Mouse (Mus musculus): ENCODE measurements at regions not wholly inside any gene's neighbourhood (a gene's known extent, or its start where the extent isn't known, plus 50 kb on each side); places are given as distances from the start of the nearest gene placed in this dataset.

GRCm38 (mm10) chr11:56442381-56442780 lies 401.6 kb upstream of the Nmur2 start:
- no peak for DNase-seq (ENCODE audit: low read depth, low spot score)

DNA sequence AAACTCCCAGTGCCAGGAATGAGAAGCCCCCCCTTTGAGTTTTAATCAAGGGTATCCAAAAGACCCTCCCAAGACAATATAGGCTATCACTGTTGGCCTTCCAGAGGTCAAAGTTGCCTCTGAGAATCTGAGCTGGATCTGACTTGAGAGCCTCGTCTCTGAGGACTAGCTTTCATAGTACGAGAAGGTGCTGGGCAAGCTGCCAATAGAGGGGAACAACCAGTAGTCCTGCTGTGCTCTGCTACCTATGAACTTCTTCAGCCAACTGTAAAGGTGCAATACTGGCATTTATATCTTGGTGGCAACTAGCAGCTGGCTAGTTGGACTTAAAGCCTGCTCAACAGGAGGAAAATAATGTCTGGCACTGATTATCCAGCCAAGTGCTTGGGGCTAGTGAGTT lies 400.3 kb upstream of the Nmur2 start:
- DNase-seq (ENCODE audit: low read depth, low spot score), result no peak

- no peak for DNase-seq (ENCODE audit: low read depth, low spot score)
These were observed 390.3 kb upstream of the Nmur2 start for GRCm38 (mm10) chr11:56431089-56431488.

DNA sequence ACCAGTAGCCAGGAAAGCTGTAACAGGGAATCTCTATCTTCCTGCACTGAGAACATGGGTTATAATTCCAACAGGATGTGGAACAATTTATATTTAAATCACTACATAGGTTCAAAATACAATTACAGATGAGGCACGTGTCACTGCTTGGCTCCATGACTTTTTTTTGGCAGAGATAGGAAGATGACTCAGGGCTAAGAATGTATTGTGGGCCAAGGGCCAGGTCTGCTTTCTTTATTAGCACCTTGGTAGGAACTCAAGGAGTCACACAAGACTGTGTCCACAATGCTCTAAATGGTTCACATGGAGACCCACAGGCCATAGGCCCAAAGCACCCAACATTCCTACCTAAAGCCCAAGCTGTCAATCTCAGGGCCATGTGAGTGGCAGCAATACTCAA lies 344.0 kb upstream of the Nmur2 start:
- DNase-seq (ENCODE audit: low read depth, low spot score), result no peak

- DNase-seq (ENCODE audit: low read depth, low spot score), result no peak
These were observed 336.7 kb upstream of the Nmur2 start for GRCm38 (mm10) chr11:56377535-56377934.

DNA sequence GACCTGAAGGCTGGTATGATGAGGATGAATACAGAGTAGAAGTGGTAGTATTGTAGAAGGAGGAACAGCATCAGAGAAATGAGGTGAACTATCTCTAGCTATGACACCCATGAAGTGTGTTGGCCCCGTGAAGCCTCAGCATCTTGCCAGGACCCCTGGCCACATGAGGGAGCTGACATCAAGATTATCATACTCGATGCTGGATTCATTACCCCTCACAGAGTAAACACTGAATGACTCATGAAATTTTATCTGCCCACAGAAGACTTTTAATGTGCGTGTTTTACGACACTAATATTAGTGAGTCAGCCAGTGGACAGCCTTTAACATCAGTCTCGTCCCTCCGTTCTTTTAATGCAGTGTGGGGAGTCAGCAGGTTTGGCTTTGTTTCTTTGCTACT lies 333.5 kb upstream of the Nmur2 start:
- no peak for DNase-seq (ENCODE audit: low read depth, low spot score)

DNA sequence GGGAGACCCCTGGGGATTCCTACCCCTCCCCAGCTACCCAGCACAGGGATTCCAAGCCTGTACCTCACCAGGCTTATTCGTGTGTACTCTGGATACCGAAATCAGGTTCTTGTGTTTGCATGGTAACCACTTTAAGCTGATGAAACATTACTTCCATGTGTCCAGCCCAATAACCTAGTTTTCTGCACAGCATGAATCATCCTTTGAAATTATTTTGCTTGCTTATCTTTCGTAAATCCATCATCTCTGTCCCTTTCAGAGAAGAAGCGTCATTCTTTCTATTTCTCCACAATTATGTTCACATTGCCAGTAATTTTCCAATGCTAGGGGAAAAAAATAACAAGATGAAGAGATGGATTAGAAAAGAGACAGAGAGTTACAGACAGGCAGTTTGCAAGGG lies 332.8 kb upstream of the Nmur2 start:
- DNase-seq (ENCODE audit: low read depth, low spot score), result no peak

GRCm38 (mm10) chr11:56357690-56358089 lies 316.9 kb upstream of the Nmur2 start:
- no peak for DNase-seq (ENCODE audit: low read depth, low spot score)

DNA sequence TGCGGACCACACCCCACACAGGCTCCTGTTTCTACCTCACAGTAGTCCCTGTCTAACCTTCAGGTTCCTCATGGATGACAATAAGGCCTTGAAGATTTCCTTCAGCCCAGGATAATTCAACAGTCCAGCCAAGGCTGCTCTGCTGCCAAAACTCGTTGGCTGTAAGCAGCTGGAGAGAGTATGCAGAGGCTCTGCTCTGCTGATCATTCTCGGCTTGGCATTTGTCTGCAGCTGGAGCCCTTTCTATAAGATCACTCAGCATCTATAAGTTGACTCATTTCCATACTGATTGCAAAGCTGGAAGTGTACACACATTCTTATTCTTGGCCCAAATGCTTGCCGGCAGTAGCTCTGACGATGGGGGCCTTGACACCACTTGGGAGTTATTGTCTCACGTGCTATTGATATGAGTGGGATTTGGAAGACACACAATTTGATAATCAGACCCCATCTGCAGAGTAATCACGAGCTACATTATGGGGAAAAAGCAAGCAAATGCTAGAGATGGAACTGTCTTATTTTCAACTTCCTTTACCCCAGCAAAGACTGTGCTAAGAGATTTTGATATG lies 311.1 kb upstream of the Nmur2 start:
- no peak for DNase-seq (ENCODE audit: low read depth, low spot score)

DNA sequence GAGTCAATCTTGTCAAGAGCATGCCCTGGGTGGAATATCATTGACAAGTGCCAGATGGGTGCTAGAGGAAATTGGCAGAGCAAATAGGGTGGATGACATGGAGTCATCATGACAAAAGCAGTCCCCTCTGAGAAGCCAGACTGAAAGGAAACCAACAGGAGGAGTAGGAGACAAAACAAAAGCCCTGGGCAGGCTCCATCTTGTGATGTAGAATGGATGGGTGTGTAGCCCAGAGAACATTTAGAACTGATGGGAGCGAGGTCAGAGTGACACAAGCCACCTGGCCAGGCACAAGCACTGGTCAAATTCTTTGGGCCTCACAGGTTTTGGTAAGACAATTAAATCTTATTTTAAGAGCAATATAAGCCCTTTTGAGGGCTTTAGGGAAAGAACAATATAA lies 310.4 kb upstream of the Nmur2 start:
- no peak for DNase-seq (ENCODE audit: low read depth, low spot score)

DNA sequence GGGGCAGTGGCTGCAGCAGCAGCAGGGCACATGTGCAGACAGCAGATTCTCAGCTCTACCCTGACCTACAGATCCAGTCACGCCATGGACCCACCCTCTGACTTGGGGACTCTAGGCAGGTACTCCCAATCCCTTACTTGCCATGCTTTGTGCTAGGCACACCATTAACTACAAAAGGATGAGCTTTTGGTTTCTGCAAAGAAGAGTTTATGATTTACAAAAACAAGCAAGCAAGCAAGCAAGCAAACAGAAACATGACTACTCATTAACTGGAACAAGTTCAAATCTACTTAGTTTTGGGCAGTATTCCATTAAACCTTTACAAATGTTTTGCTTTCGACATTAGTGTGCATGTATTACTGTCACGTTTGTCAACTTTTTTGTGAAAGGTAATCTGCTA lies 309.0 kb upstream of the Nmur2 start:
- no peak for DNase-seq (ENCODE audit: low read depth, low spot score)

- DNase-seq (ENCODE audit: low read depth, low spot score), result no peak
These were observed 307.6 kb upstream of the Nmur2 start for GRCm38 (mm10) chr11:56348408-56348807.

DNA sequence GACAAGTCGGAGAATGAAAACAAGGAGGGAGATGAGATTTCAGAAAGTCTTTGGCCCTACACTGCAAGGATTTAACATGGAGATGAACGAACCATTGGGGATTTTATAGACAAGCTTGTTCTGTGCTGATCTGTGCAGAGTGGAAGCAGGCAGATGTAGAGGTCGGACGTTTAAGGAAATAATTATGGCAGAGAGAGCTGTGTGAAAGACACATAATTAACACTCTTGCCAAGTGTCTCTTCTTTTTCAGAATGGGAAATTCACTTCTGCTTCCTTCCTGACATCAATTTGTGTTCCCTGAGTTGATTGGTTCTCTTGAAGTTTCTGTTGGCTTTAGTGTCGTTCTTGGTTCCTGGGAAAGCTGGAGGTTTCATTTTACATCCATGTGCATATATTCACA lies 302.3 kb upstream of the Nmur2 start:
- no peak for DNase-seq (ENCODE audit: low read depth, low spot score)

GRCm38 (mm10) chr11:56341731-56342130 lies 300.9 kb upstream of the Nmur2 start:
- DNase-seq (ENCODE audit: low read depth, low spot score), result no peak

- DNase-seq (ENCODE audit: low read depth, low spot score), result no peak
These were observed 300.2 kb upstream of the Nmur2 start for GRCm38 (mm10) chr11:56341040-56341439.

- DNase-seq (ENCODE audit: low read depth, low spot score), result no peak
These were observed 297.7 kb upstream of the Nmur2 start for GRCm38 (mm10) chr11:56338511-56338910.

GRCm38 (mm10) chr11:56335937-56336336 lies 295.1 kb upstream of the Nmur2 start:
- no peak for DNase-seq (ENCODE audit: low read depth, low spot score)

DNA sequence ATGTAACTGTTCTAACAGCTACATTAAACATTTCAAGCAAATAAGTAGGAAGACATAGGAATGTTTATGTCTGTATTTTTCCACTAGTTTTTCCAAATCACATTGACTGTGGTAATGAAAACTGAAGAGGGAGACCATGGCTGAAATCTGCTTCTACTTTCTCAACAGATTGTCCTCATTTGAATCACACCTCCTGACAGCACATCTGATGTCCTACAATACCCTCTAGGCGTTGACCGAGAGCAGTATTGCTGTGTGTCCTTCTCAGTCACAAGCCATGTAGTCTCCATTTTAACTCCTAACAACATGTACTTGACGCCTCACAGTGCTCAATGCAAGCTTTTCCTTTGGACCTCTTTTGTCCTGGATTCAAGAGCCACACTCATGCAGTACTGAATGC lies 279.5 kb upstream of the Nmur2 start:
- DNase-seq (ENCODE audit: low read depth, low spot score), result no peak

DNA sequence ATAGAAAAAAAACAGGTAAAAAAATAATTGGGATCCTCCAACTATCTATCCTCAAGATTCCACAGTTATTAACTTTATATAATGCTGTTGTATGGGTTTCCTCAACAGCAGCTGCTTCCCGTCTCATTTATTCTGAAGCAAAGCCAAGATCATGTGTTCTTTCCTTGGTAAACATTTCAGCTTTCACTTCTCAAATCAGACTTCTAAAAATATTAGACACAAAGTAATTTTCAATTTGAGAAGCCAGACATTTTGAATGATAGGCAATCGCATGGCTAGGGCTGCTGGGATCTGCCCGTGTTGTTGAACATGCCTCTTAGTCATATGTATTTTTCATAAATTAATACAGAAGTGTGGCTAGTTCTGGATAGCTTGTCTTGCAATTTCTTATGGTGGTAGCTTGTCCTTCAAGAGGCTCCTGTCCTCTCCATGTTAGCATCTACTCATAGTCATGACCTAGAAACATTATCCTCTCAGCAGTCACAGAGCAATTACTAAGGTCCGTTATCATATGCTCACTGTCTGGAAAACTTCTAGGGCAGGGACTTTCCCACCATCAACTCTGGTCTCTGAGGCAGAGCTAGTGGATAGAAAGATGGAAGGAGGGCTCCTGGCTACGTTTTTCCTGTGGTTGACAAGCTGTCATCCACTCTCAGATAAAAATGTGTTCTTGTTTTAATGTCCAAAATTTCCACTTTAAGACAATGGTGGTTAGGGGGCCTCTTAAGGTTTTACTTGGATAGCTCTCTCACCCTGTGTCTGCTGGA lies 274.6 kb upstream of the Nmur2 start:
- DNase-seq (ENCODE audit: low read depth, low spot score), result no peak

DNA sequence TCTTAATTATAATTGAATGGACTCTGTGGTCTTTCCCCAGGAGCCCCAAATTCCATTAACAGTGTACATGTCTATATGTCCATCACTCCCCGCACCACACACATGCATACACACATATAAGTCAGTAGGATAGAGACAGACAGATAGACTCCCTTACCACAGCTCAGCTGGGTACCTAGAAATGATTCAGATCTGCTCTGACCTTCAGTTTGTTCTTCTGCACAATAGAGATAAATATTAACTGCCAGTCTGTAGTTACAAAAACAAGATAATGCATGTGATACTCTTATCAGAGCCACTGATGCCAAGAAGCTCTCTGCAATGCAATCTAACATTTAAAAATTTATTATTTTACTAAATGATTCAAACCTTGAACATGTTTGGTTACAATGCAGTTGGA lies 268.7 kb upstream of the Nmur2 start:
- DNase-seq (ENCODE audit: low read depth, low spot score), result no peak

DNA sequence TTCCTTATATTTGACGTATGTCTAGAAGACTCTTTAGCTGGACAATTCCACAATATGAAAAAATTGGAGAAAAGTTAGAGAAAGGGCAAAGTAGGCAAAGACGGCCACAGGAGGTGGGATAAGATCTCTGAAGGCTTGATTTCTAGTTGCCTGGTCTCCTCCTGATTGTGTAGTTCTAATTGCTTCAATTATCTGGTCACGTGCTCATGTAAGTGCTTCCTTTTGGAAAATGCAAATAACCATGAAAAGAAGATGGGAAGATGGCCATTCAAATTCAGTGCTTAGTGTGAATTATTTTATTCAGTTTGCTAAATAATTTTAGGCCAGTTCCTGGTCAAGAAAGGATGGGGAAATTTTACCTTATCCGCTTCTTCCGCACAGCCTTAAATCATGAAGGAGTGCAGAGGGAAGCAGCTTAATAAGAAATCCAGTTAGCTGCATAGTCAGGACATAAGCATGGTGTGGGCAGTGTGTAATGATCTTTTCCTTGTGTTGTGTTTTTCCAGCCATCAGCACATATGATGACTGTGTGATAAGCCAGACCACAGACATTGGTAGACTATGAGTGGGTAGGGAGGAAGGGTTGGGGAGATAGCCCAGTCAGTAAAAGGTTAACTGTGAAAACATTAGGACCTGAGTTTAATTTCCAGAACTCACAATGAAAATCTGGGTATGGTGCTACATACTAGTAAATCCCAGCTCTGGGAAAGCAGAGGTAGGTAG lies 267.7 kb upstream of the Nmur2 start:
- DNase-seq (ENCODE audit: low read depth, low spot score), result no peak

GRCm38 (mm10) chr11:56307051-56307450 lies 266.2 kb upstream of the Nmur2 start:
- peak; percentile 41 for DNase-seq (ENCODE audit: low read depth, low spot score)

All from ZHBTc4 (cell line).